Mouse (Mus musculus) kidney, adult 9 months (tissue): ENCODE measurements around the gene Olfr24.
"Not testable (repeated sequence)": the region's sequence is repeated elsewhere in the genome, so short reads cannot be mapped to it uniquely, and the experiment has no call there.

Experiments
- DNase-seq: peaks from one replicate; pipeline ENCODE4 v3.0.0; 2022

Gene Olfr24

GRCm38 (mm10) chr9:18763896-18764295, at the start of gene Olfr24:
Olfr24 (minus strand) TSS chr9:18763996.
- no peak for DNase-seq

- no peak for DNase-seq
These were observed 21.5 kb upstream of the Olfr24 start for GRCm38 (mm10) chr9:18785316-18785715.

- no peak for DNase-seq
These were observed 15.7 kb upstream of the Olfr24 start for GRCm38 (mm10) chr9:18779476-18779875.

GRCm38 (mm10) chr9:18778981-18779380, 15.2 kb upstream of the Olfr24 start:
- DNase-seq = no peak

- DNase-seq = no peak
These were observed 8.2 kb downstream of the Olfr24 start for GRCm38 (mm10) chr9:18755595-18755994.

- peak; percentile 12 for DNase-seq
These were observed 19.2 kb downstream of the Olfr24 start for GRCm38 (mm10) chr9:18744639-18745038.

- DNase-seq = not testable (repeated sequence)
These were observed 29.6 kb downstream of the Olfr24 start for GRCm38 (mm10) chr9:18734177-18734576.

- no peak for DNase-seq
These were observed 41.1 kb downstream of the Olfr24 start for GRCm38 (mm10) chr9:18722712-18723099.

- DNase-seq = no peak
These were observed 41.7 kb downstream of the Olfr24 start for GRCm38 (mm10) chr9:18721931-18722711.

- DNase-seq = no peak
These were observed 42.8 kb downstream of the Olfr24 start for GRCm38 (mm10) chr9:18721011-18721410.

- DNase-seq = no peak
These were observed 58.2 kb downstream of the Olfr24 start for GRCm38 (mm10) chr9:18705628-18706027.
